Comparison of ENCODE assay signal across 11 mouse cellular contexts in genomic region chr4:131722121-131722841, GRCm38 (mm10).
DNase-seq lines count a peak whose midpoint lies in the region; ATAC-seq and TF ChIP-seq lines count a peak whose summit lies in the region.
"Had no signal": no experiment of that assay in that cellular context is flagged by ENCODE, and none has a peak within 500 bp of the region (broad histone marks: within the 10 kb centered on the region; RNA-seq: fewer than 3 reads in every experiment).

No protein-coding gene starts in this region.

- no peaks in the 10 kb centered on the region for H3K9me3 ChIP-seq in liver, embryonic 11.5 days (ENCODE audit: control insufficient read depth, low read length)
- H3K9me3 ChIP-seq in stomach, embryonic 15.5 days: no peaks in the 10 kb centered on the region
- no peaks in the 10 kb centered on the region for H3K9me3 ChIP-seq in hindbrain, postnatal 0 days (ENCODE audit: low read length)
- H3K9me3 ChIP-seq: embryonic facial prominence, embryonic 15.5 days; lung, embryonic 15.5 days had no signal

- H3K4me2 ChIP-seq in liver, embryonic 11.5 days: no peak overlapping the region
- H3K4me2 ChIP-seq in stomach, embryonic 15.5 days: no peak overlapping the region
- H3K4me2 ChIP-seq in hindbrain, postnatal 0 days (ENCODE audit: low read depth, low read length): no peak overlapping the region
- H3K4me2 ChIP-seq: embryonic facial prominence, embryonic 15.5 days; lung, embryonic 15.5 days had no signal

- H3K9ac ChIP-seq in liver, adult 2 months (ENCODE audit: low read depth, low read length): no peak overlapping the region
- H3K9ac ChIP-seq in liver, embryonic 11.5 days (ENCODE audit: low read depth, low read length): no peak overlapping the region
- H3K9ac ChIP-seq in stomach, embryonic 15.5 days: no peak overlapping the region
- H3K9ac ChIP-seq in hindbrain, postnatal 0 days (replicated peaks; ENCODE audit: low read length): no peak overlapping the region
- H3K9ac ChIP-seq: embryonic facial prominence, embryonic 15.5 days; lung, embryonic 15.5 days had no signal

- no peaks in the 10 kb centered on the region for H3K27me3 ChIP-seq in liver, adult 2 months (ENCODE audit: control insufficient read depth, insufficient read depth, low read length)
- no peaks in the 10 kb centered on the region for H3K27me3 ChIP-seq in liver, embryonic 11.5 days (replicated peaks; ENCODE audit: control insufficient read depth, insufficient read depth, low read length)
- H3K27me3 ChIP-seq in kidney, adult 2 months (replicated peaks; ENCODE audit: control insufficient read depth, insufficient read depth, low read length): no peaks in the 10 kb centered on the region
- no peaks in the 10 kb centered on the region for H3K27me3 ChIP-seq in stomach, embryonic 15.5 days (replicated peaks)
- no peaks in the 10 kb centered on the region for H3K27me3 ChIP-seq in hindbrain, postnatal 0 days (ENCODE audit: insufficient read depth, low read length)
- H3K27me3 ChIP-seq: lung, embryonic 15.5 days had no signal

- peak; percentile 82 for DNase-seq in liver, adult 2 months (ENCODE audit: extremely low read depth, low read depth, low spot score)
- no peak for DNase-seq in liver, embryonic 11.5 days (ENCODE audit: low spot score)
- DNase-seq in cerebellum, postnatal 14 days: peak; percentile 73 to 84
- peak; percentile 94 for DNase-seq in kidney, adult 2 months
- DNase-seq in hindbrain, postnatal 0 days (ENCODE audit: low spot score): no peak
- no peak for DNase-seq in gastrocnemius, postnatal 10 days
- DNase-seq: thymus, postnatal 14 days had no signal

- no peak for TF ChIP-seq CTCF in liver, adult 2 months (IDR thresholded peaks at IDR 0.05; ENCODE audit: low read depth, low read length)
- TF ChIP-seq CTCF in kidney, adult 2 months (conservative IDR thresholded peaks at IDR 0.05; ENCODE audit: insufficient read depth, insufficient read length, low read depth, low read length): no peak
- no peak for TF ChIP-seq CTCF in hindbrain, postnatal 0 days (IDR thresholded peaks at IDR 0.05; ENCODE audit: low read depth)

- TF ChIP-seq POLR2A in liver, adult 2 months (IDR thresholded peaks at IDR 0.05; ENCODE audit: extremely low read depth, insufficient read depth, low read length): no peak
- no peak for TF ChIP-seq POLR2A in kidney, adult 2 months (IDR thresholded peaks at IDR 0.05; ENCODE audit: low read depth, low read length)

- no peaks in the 10 kb centered on the region for H3K36me3 ChIP-seq in liver, adult 2 months (ENCODE audit: control insufficient read depth, insufficient read depth, low read length)
- H3K36me3 ChIP-seq in liver, embryonic 11.5 days (ENCODE audit: control insufficient read depth, insufficient read depth, low read length): no peaks in the 10 kb centered on the region
- no peaks in the 10 kb centered on the region for H3K36me3 ChIP-seq in kidney, adult 2 months (ENCODE audit: control insufficient read depth, insufficient read depth, low read length)
- H3K36me3 ChIP-seq in stomach, embryonic 15.5 days: no peaks in the 10 kb centered on the region
- H3K36me3 ChIP-seq in hindbrain, postnatal 0 days (ENCODE audit: insufficient read depth, low read length): no peaks in the 10 kb centered on the region
- H3K36me3 ChIP-seq: embryonic facial prominence, embryonic 15.5 days; lung, embryonic 15.5 days had no signal

- no peak for ATAC-seq in liver, embryonic 11.5 days (replicated peaks; ENCODE audit: low FRiP score)
- peak; percentile 68 for ATAC-seq in stomach, embryonic 15.5 days (ENCODE audit: insufficient read depth, low FRiP score, low read depth)
- no peak for ATAC-seq in hindbrain, postnatal 0 days
- no peak for ATAC-seq in activated CD4-positive, CD25-positive, alpha-beta regulatory T cell, adult 4 months

- no peaks in the 10 kb centered on the region for H3K79me2 ChIP-seq in liver, adult 2 months (ENCODE audit: control insufficient read depth, insufficient read depth, low read length)

- H3K27ac ChIP-seq in liver, adult 2 months (replicated peaks; ENCODE audit: insufficient read depth, low read depth, low read length): no peak overlapping the region
- no peak overlapping the region for H3K27ac ChIP-seq in liver, embryonic 11.5 days (ENCODE audit: low read depth, low read length)
- peak overlapping the region; percentile 71 for H3K27ac ChIP-seq in kidney, adult 2 months (ENCODE audit: insufficient read depth, low read depth, low read length)
- H3K27ac ChIP-seq in stomach, embryonic 15.5 days: peak overlapping the region; percentile 75
- no peak overlapping the region for H3K27ac ChIP-seq in hindbrain, postnatal 0 days
- H3K27ac ChIP-seq: embryonic facial prominence, embryonic 15.5 days; lung, embryonic 15.5 days had no signal

- H3K4me3 ChIP-seq in liver, adult 2 months (ENCODE audit: insufficient read depth, low read depth, low read length): no peak overlapping the region
- no peak overlapping the region for H3K4me3 ChIP-seq in liver, embryonic 11.5 days (ENCODE audit: low read depth, low read length)
- no peak overlapping the region for H3K4me3 ChIP-seq in kidney, adult 2 months (ENCODE audit: insufficient read depth, low read depth, low read length)
- H3K4me3 ChIP-seq in stomach, embryonic 15.5 days (replicated peaks): no peak overlapping the region
- H3K4me3 ChIP-seq in hindbrain, postnatal 0 days (ENCODE audit: low read length): no peak overlapping the region
- H3K4me3 ChIP-seq: embryonic facial prominence, embryonic 15.5 days; lung, embryonic 15.5 days had no signal

- 8% methylated on average over 8 of the region's 8 CpGs for WGBS in liver, adult 2 months
- 31% methylated on average over 8 of the region's 8 CpGs for WGBS in liver, embryonic 11.5 days
- WGBS in kidney, adult 2 months: 11% methylated on average over 8 of the region's 8 CpGs
- WGBS in stomach, embryonic 15.5 days: 15% methylated on average over 8 of the region's 8 CpGs
- 31% methylated on average over 8 of the region's 8 CpGs for WGBS in hindbrain, postnatal 0 days

- H3K4me1 ChIP-seq in liver, adult 2 months (ENCODE audit: control insufficient read depth, insufficient read depth, low read length): peaks cover 12% of the 10 kb centered on the region
- H3K4me1 ChIP-seq in liver, embryonic 11.5 days (replicated peaks; ENCODE audit: control insufficient read depth, insufficient read depth, low read length): 0 out of 2 replicates have a peak, but pooled peaks cover 6% of the 10 kb centered on the region
- H3K4me1 ChIP-seq in kidney, adult 2 months (ENCODE audit: control insufficient read depth, insufficient read depth, low read length): peaks cover 3% of the 10 kb centered on the region
- no peaks in the 10 kb centered on the region for H3K4me1 ChIP-seq in stomach, embryonic 15.5 days
- H3K4me1 ChIP-seq in hindbrain, postnatal 0 days (ENCODE audit: insufficient read depth, low read length): no peaks in the 10 kb centered on the region

Comparison
In these comparisons a context has a peak if more than half of its experiments do, and no peak if none do; other contexts are left out.
1. DNase-seq: peak in liver, adult 2 months (single experiment), cerebellum, postnatal 14 days (2 of 2) and kidney, adult 2 months (single experiment); none in liver, embryonic 11.5 days (single experiment), hindbrain, postnatal 0 days (single experiment) and gastrocnemius, postnatal 10 days (single experiment).
2. H3K27ac ChIP-seq: peak in kidney, adult 2 months (single experiment) and stomach, embryonic 15.5 days (single experiment); none in liver, adult 2 months (single experiment), liver, embryonic 11.5 days (single experiment) and hindbrain, postnatal 0 days (single experiment).